Mouse (Mus musculus) MEL (cell line): ENCODE measurements at regions not wholly inside any gene's neighbourhood (a gene's known extent, or its start where the extent isn't known, plus 50 kb on each side); places are given as distances from the start of the nearest gene placed in this dataset.

Source experiments
- CTCF ChIP-seq, 3 experiments: IDR thresholded peaks in 2 of 3; conservative IDR thresholded peaks in 1 of 3; 2 replicates each; pipeline ENCODE4 v1.5.1; 2011 to 2012; ENCODE audit warnings: low read length in 3 of 3, low read depth in 2 of 3, mild to moderate bottlenecking in 2 of 3, improper control_type of control experiment in 1 of 3, inconsistent platforms in 1 of 3, mixed read lengths in 1 of 3, moderate library complexity in 1 of 3; ENCODE audit not compliant: control insufficient read depth in 1 of 3, insufficient read depth in 1 of 3, poor library complexity in 1 of 3, severe bottlenecking in 1 of 3
- MAFK ChIP-seq: IDR thresholded peaks from 2 replicates; pipeline ENCODE4 v1.6.1; 2011; ENCODE audit warnings: low read depth, mild to moderate bottlenecking, low read length, improper control_type of control experiment, borderline replicate concordance
- MAX ChIP-seq: IDR thresholded peaks from 2 replicates; pipeline ENCODE4 v1.6.1; 2011; ENCODE audit warnings: low read length, improper control_type of control experiment

- TF ChIP-seq MAX = no peak
- no peak for TF ChIP-seq CTCF (IDR thresholded peaks at IDR 0.05 in 2 of 3, conservative IDR thresholded peaks at IDR 0.05 in 1 of 3; ENCODE audit: control insufficient read depth in 1 of 3, insufficient read depth in 1 of 3, low read depth in 2 of 3, low read length in 3 of 3, poor library complexity in 1 of 3, severe bottlenecking in 1 of 3)
- TF ChIP-seq MAFK = no peak
Observed at GRCm38 (mm10) chr12:77148146-77148545, 89.8 kb upstream of the Fut8 start.
